Mouse (Mus musculus) cerebellum, adult 2 months (tissue): ENCODE data around the gene Fis1. TPM values are rescaled to one million over a fixed set of nuclear protein-coding genes. Genes with fewer than 3 reads are reported as not detected.

Experiments used
- DNase-seq, 2 experiments: peaks; one replicate each; pipeline ENCODE4 v3.0.0; 2021
- H3K27ac ChIP-seq: fragments of 200-500 bp; 2 replicates; pipeline ENCODE4 v1.5.1; 2012; ENCODE audit warnings: low read length, control low read depth, inconsistent platforms; ENCODE audit not compliant: insufficient read depth
- H3K27me3 ChIP-seq: fragments of 200-500 bp; 2 replicates; pipeline ENCODE4 v1.6.1; 2012; ENCODE audit warnings: inconsistent platforms, mild to moderate bottlenecking, low read length, moderate library complexity; ENCODE audit not compliant: control insufficient read depth, insufficient read depth
- H3K4me1 ChIP-seq: fragments of 200-500 bp; 2 replicates; pipeline ENCODE4 v1.6.1; 2011; ENCODE audit warnings: low read length; ENCODE audit not compliant: control insufficient read depth, insufficient read depth
- H3K4me3 ChIP-seq: fragments of 200-500 bp; replicated peaks from 2 replicates; pipeline ENCODE3; 2011; ENCODE audit warnings: mild to moderate bottlenecking, low read depth, low read length, control low read depth; ENCODE audit not compliant: insufficient read depth
- CTCF ChIP-seq: fragments of 200-500 bp; IDR thresholded peaks from 2 replicates; pipeline ENCODE4 v1.5.1; 2011; ENCODE audit warnings: low read depth, mild to moderate bottlenecking, control low read depth, low read length, moderate library complexity, borderline replicate concordance; ENCODE audit not compliant: insufficient read depth
- POLR2A ChIP-seq: fragments of 200-500 bp; IDR thresholded peaks from 2 replicates; pipeline ENCODE4 v1.6.1; 2011; ENCODE audit warnings: low read length, control low read depth, borderline replicate concordance; ENCODE audit not compliant: insufficient read depth
- WGBS: fragments of 180-500 bp; shearing (Covaris S2); methylation state at CpG from one replicate; pipeline ENCODE4 v1.1.7; 2018; 5-methylcytosine and 5-hydroxymethylcytosine counted together
- polyA plus RNA-seq: library from polyadenylated mRNA; depleted of rRNA; stranded (reverse); fragments of >200 nt; gene quantifications from 2 replicates; pipeline ENCODE4 v1.2.3, GENCODE M21; 2012; rRNA removed

The Fis1 gene
- 408 and 473 TPM in 2 replicates for polyA plus RNA-seq

DNA sequence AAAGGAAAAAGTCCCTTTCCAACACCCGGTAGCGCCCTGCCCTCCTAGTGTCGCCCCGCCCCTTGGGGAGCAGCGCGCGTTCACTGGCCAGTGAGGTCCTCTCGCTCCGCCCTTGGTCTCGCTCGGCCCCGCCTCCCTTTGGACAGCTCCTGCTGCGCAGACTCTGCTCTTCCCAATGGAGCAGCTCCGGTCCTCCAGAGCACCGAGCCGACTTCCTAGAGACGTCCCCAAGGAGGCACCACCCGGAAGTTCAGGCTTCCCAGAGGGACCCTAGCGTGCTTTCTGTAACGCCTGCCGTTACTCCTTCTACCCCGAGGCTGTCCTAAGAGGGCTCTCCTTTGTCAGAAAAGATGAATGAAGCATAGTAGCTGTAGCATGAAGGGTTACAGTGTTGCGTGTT lies at the start of gene Fis1:
TSS of gene Fis1 (plus strand) at position 261 of the 400 bp plus-strand sequence.
- Histone ChIP-seq H3K4me1 (peaks cover 4% of the 10 kb centered on the region), H3K27me3 (no peaks in the 10 kb centered on the region), H3K4me3 (peak within 1 kb of the TSS; percentile 93), H3K27ac (peak within 1 kb of the TSS; percentile 54)
- TF ChIP-seq CTCF: no peak
- TF ChIP-seq POLR2A: peak; percentile 70; the same call in 1 of the 2 replicates
- DNase-seq: peak; percentile 95 to 97
- under 1% methylated on average over 23 of the region's 23 CpGs for WGBS

DNA sequence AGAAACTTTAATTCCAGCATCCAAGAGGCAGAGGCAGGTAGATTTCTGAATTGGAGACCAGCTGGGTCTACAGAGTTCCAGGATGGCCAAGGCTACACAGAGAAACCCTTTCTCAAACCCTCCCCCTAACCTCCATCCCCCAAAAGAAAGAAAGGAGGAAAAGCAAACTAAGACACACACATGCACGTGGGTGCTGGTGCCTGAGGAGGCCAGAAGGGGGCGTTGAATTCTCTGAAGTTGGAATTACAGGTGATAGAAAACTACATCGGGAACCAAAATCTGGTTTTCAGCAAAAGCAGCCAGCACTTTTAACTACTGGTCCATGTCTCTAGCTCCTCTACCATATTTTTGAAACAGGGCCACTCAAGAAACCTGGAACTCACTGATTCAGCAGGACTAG lies 48.5 kb upstream of the Fis1 start:
- whole genome bisulfite sequencing: 57% methylated on average over 3 of the region's 3 CpGs
- H3K4me1 ChIP-seq: peaks cover 9% of the 10 kb centered on the region
- no peak for TF ChIP-seq CTCF
- TF ChIP-seq POLR2A: no peak
- no peak overlapping the region for H3K4me3 ChIP-seq
- no peak for DNase-seq
- no peak overlapping the region for H3K27ac ChIP-seq
- H3K27me3 ChIP-seq: no peaks in the 10 kb centered on the region

DNA sequence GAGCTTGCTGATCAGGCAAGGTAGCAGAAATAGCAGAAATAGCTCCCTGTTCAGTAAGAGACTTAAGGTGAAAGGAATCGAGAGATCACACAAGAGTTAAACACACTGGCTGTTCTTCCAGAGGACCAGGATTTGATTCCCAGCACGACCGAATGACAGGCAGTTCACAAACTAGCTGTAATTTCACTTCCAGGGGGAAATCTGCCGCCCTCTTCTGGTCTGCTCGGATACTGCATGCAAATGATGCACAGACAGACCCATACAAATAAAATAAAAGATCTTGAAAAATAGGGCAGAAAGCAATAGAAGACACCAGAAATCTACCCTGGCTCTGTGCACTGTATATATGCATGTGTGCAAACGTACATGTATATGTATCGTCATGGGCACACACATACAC lies 47.4 kb upstream of the Fis1 start:
- DNase-seq: no peak
- TF ChIP-seq CTCF (no peak; the same call in 1 of the 2 replicates), POLR2A (no peak)
- WGBS: 51% methylated on average over 7 of the region's 7 CpGs
- Histone ChIP-seq H3K27me3 (no peaks in the 10 kb centered on the region), H3K4me3 (no peak overlapping the region), H3K27ac (no peak overlapping the region), H3K4me1 (peaks cover 9% of the 10 kb centered on the region)

DNA sequence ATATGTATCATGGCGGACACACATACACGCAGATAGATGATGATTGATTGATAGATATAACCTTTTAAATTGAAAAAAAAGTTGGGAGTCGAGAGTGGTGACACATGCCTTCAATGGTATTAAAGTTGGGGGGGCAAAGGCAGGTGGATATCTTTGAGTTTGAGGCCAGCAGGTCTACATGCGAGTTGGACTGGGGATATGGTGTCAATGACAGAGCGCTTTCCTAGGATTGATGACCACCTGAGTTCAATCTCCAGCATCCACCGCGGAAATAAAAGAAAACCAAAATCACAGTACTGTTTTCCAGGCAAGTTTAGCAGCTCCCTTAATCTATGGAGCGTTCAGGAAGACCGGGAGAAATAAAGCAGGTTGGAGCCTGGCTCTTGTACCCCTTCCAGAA lies 45.5 kb upstream of the Fis1 start:
- WGBS: 43% methylated on average over 9 of the region's 9 CpGs
- peak overlapping the region; percentile 24 for H3K27ac ChIP-seq

DNA sequence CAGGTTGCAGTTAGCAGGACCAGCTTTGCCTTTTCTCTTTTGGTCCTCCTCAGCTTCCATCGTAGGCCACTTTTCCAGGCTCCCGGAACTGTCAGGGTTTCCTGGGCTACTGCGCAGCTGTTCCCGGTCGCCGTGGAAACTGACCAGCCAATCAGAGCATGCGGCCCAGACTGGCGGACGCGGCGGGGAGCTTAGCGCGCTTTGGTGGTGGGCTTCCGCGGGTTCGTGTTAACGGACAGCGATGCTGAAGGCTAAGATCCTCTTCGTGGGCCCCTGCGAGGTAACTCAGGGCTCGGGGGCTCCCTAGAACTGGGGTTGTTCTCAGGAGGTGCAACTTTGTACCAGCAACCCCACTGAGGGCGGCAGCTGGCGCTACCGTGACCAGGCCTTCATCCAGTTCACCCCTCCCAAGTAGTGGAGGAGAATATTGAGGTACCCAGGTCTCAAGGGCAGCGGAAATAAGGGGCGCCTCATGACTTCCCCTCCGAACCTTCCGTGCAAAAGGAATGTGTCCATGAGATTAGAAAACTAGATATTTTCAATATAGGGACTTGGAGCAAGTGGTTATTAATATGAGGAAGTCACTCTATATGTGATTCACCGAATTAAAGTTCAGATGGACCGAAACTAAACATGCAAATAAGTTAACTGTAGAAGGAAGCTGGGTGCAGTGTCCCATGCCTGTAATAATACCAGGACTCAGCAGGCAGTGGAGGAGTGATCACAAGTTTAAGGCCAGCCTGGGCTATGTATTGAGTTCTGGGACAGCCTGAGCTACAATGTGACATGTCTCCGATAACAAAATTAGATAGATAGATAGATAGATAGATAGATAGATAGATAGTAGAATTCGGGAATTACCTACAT lies 44.9 kb upstream of the Fis1 start, which contains the start of gene Ift22:
TSS of gene Ift22 (plus strand) at position 160 of the 867 bp plus-strand sequence.
- DNase-seq: peak; percentile 95
- H3K4me3 ChIP-seq: peak within 1 kb of the TSS; percentile 64
- H3K4me1 ChIP-seq: peaks cover 9% of the 10 kb centered on the region
- no peaks in the 10 kb centered on the region for H3K27me3 ChIP-seq
- WGBS: 7% methylated on average over 32 of the region's 32 CpGs
- H3K27ac ChIP-seq: peak within 1 kb of the TSS; percentile 24
- TF ChIP-seq POLR2A (peak; percentile 29; the same call in 1 of the 2 replicates), CTCF (no peak)

More for the DNA sequence above, 45.5 kb upstream of the Fis1 start:
- H3K27me3 ChIP-seq: no peaks in the 10 kb centered on the region
- TF ChIP-seq CTCF (no peak), POLR2A (no peak)
- peak overlapping the region; percentile 64 for H3K4me3 ChIP-seq
- H3K4me1 ChIP-seq: peaks cover 9% of the 10 kb centered on the region
- DNase-seq: no peak

DNA sequence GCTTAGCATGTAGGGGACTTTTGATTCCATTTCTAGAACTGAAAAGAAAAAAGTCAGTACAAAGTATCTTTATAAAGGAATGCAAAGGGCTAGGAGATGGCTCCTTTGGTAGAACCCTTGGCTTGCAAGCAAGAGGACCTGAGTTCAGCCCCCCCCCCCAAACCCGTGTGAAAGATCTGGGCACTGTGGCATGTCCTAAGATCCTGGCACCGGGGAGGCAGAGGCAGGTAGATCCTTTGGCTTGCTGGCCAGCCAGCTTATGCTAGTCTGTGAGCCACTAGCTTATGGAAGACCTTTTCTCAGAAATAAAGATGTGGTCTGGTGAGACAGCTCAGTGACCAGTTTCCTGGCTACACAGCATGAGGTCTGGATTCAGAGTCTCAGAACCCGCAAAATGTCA lies 38.9 kb upstream of the Fis1 start:
- Histone ChIP-seq H3K4me1 (peaks cover 3% of the 10 kb centered on the region), H3K27me3 (no peaks in the 10 kb centered on the region), H3K27ac (no peak overlapping the region), H3K4me3 (no peak overlapping the region)
- DNase-seq: no peak
- no peak for TF ChIP-seq POLR2A
- TF ChIP-seq CTCF: no peak
- 66% methylated on average over 3 of the region's 3 CpGs for WGBS

DNA sequence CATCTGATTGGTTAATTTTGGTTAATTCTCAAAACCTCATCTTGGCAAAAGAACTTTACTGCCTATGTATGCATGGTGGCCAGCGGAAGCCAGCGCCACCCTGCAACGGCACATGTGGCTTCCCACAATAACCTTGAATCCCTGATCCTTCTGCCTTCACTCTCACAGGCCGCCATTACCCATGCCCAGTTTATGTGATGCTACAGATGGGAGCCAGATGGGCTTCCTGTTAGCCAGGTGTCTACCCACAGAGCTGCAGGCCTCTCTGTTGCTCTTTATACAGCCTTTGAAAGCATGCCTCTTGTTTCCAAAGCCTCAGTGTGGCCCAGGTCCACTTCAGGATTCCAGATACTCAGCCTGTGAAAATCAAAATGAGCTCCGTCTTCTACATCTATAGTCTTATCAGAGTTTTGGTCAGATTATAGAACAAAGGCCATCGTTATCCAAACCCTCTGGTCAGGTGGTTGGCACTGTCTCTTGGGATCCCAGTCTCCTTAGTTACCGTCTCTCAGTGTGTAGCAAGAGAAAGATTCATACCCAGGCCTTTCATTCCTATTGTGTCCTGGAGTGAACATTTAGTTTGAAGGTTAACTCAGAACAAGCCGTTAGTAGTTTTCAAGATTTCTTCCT lies 35.3 kb upstream of the Fis1 start:
- TF ChIP-seq CTCF: no peak
- no peak for TF ChIP-seq POLR2A
- no peak overlapping the region for H3K4me3 ChIP-seq
- WGBS: 94% methylated on average over 8 of the region's 8 CpGs
- no peaks in the 10 kb centered on the region for H3K27me3 ChIP-seq
- H3K4me1 ChIP-seq: no peaks in the 10 kb centered on the region
- DNase-seq: no peak
- no peak overlapping the region for H3K27ac ChIP-seq

DNA sequence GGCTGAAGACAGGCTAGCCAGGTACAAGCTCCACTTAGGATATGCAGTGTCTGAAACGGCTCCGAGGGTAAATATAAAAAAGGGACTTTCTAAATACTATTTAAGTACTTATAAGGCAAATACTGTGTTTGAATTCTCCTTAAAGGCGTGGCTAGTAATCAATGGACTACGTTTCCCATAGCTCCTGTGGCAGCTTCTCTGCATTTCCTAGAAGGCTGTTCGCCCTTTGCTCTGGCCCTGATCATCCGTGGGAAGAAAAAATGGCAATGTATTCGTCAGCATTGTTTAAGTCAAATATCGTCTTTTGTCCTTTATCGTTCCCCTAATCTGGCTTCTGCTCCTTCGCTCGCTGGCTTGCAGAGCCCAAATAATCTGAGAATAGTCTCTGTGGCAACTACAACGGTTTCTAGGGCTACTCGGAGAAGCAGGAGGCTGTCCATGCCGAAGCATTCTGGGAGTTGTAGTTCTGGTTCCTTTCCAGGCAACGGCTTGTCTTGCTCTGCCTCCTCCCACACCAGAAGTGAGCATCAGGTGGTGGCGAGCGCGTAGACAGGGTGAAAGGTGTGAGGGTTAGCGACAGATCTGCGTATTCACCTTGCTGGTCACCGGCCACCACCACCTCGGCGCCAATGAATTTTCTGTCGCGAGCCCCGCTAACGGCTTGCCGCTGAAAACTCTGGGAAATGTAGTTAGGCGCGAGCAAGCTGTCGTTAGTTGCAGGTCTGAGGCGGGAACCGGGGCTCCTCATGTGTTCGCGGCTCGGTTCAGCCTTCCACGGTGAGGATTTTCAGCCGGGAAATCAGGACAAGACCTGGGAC lies 34.2 kb upstream of the Fis1 start:
- Histone ChIP-seq H3K4me1 (no peaks in the 10 kb centered on the region), H3K4me3 (peak overlapping the region; percentile 83), H3K27me3 (no peaks in the 10 kb centered on the region), H3K27ac (no peak overlapping the region; the same call in 1 of the 2 replicates)
- 3% methylated on average over 38 of the region's 38 CpGs for WGBS
- peak; percentile 86 to 88 for DNase-seq
- TF ChIP-seq POLR2A: no peak
- TF ChIP-seq CTCF: no peak
